ENCODE assay signal across 9 mouse cellular contexts in genomic region chr11:95648827-95649226, GRCm38 (mm10). TPM values are rescaled to one million over a fixed set of nuclear protein-coding genes. Genes with fewer than 3 reads are reported as not detected.
DNase-seq lines count a peak whose midpoint lies in the region; ATAC-seq and TF ChIP-seq lines count a peak whose summit lies in the region.
"Had no signal": no experiment of that assay in that cellular context is flagged by ENCODE, and none has a peak within 500 bp of the region (broad histone marks: within the 10 kb centered on the region; RNA-seq: fewer than 3 reads in every experiment).

No protein-coding gene starts in this region.

- peaks cover 4 to 19% of the 10 kb centered on the region in 2 experiments; a peak in 2 of 4 replicates for H3K4me1 ChIP-seq in ES-E14 (ENCODE audit: control insufficient read depth in 2 of 2, insufficient read depth in 2 of 2, low read length in 2 of 2, poor library complexity in 1 of 2)
- H3K4me1 ChIP-seq in bone marrow, adult 2 months (ENCODE audit: control insufficient read depth, insufficient read depth, low read length), result no peaks in the 10 kb centered on the region
- H3K4me1 ChIP-seq in embryonic fibroblast, embryonic 13.5 days (ENCODE audit: control insufficient read depth, insufficient read depth, low read length), result 0 out of 2 replicates have a peak, but pooled peaks cover 2% of the 10 kb centered on the region

- no peak overlapping the region for H3K27ac ChIP-seq in ES-E14 (ENCODE audit: insufficient read depth, low read depth, low read length, poor library complexity, severe bottlenecking)
- no peak overlapping the region for H3K27ac ChIP-seq in bone marrow, adult 2 months (ENCODE audit: control insufficient read depth, insufficient read depth, low read depth, low read length, poor library complexity)
- no peak overlapping the region for H3K27ac ChIP-seq in embryonic fibroblast, embryonic 13.5 days (ENCODE audit: insufficient read depth, low read length)
- H3K27ac ChIP-seq: liver, embryonic 15.5 days had no signal

- WGBS in bone marrow, adult 2 months, result 2% methylated on average over 4 of the region's 4 CpGs

- in situ Hi-C loops in ES-E14 (cut with MboI; ENCODE audit: low sequenced_read_pairs in 2 of 2, unreplicated experiment in 2 of 2), result no loop called here

- H3K9ac ChIP-seq in ES-E14 (ENCODE audit: insufficient read depth, low read depth, low read length, poor library complexity, severe bottlenecking), result no peak overlapping the region
- H3K9ac ChIP-seq: liver, embryonic 15.5 days had no signal

- peak; percentile 76 for DNase-seq in ES-E14 (ENCODE audit: low read depth, low spot score)
- DNase-seq in layer of hippocampus, adult 9-10 months (ENCODE audit: low spot score), result peak; percentile 78
- peak; percentile 72 for DNase-seq in lung, postnatal 25 days (ENCODE audit: low spot score)
- peak; percentile 40 for DNase-seq in spleen, adult 12 weeks (ENCODE audit: low spot score)

- H3K9me3 ChIP-seq in ES-E14 (ENCODE audit: control insufficient read depth, insufficient read depth, low read depth, low read length), result no peaks in the 10 kb centered on the region
- H3K9me3 ChIP-seq: liver, embryonic 15.5 days had no signal

- TF ChIP-seq CTCF in bone marrow, adult 2 months (IDR thresholded peaks at IDR 0.05; ENCODE audit: control insufficient read depth, insufficient read depth, low read length), result peak; percentile 93
- TF ChIP-seq CTCF in embryonic fibroblast, embryonic 13.5 days (IDR thresholded peaks at IDR 0.05; ENCODE audit: borderline replicate concordance, insufficient read depth, low read length), result peak; percentile 86

- TF ChIP-seq POLR2A in bone marrow, adult 2 months (IDR thresholded peaks at IDR 0.05; ENCODE audit: borderline replicate concordance, control insufficient read depth, low read depth, low read length), result no peak
- no peak for TF ChIP-seq POLR2A in embryonic fibroblast, embryonic 13.5 days (IDR thresholded peaks at IDR 0.05; ENCODE audit: low read depth, low read length)

- no peaks in the 10 kb centered on the region for H3K36me3 ChIP-seq in ES-E14 (ENCODE audit: control insufficient read depth, insufficient read depth, low read length, poor library complexity, severe bottlenecking)
- H3K36me3 ChIP-seq: liver, embryonic 15.5 days had no signal

- peak; percentile 59 to 70; a peak in 3 of 4 replicates for ATAC-seq in hematopoietic stem cell, adult 5-6 weeks (replicated peaks in 1 of 2; ENCODE audit: insufficient read depth in 1 of 2, low FRiP score in 2 of 2, low TSS enrichment in 1 of 2, low read depth in 1 of 2, poor library complexity in 2 of 2, severe bottlenecking in 2 of 2)
- no peak for ATAC-seq in inflammation-experienced regulatory T-cells, adult 6 months

- H3K4me3 ChIP-seq in ES-E14 (ENCODE audit: insufficient read depth in 1 of 2, low read depth in 1 of 2, low read length in 2 of 2, poor library complexity in 1 of 2, severe bottlenecking in 1 of 2), result no peak overlapping the region
- no peak overlapping the region for H3K4me3 ChIP-seq in bone marrow, adult 2 months (replicated peaks; ENCODE audit: control insufficient read depth, low read depth, low read length)
- H3K4me3 ChIP-seq in embryonic fibroblast, embryonic 13.5 days (ENCODE audit: insufficient read depth, low read length), result no peak overlapping the region
- H3K4me3 ChIP-seq: liver, embryonic 15.5 days had no signal

TF ChIP-seq in ES-E14, 5 proteins besides CTCF, POLR2A, EP300 and RAD21:
- TF ChIP-seq ZNF384 (IDR thresholded peaks at IDR 0.05; ENCODE audit: low read depth, low read length) (0 out of 2 replicates have a peak, but pooled peaks have one; percentile 11), MAFK (IDR thresholded peaks at IDR 0.05; ENCODE audit: insufficient read depth, low read depth, low read length) (no peak), ZC3H11A (IDR thresholded peaks at IDR 0.05; ENCODE audit: borderline replicate concordance, low read depth, low read length) (peak; percentile 84)

RNA-seq across cellular contexts. Expression of gene Phb, which starts 17.9 kb away (rescaled TPM):
- 693 and 831 TPM in 2 replicates for total RNA-seq in ES-E14 (2012; rRNA removed)
- polyA plus RNA-seq in bone marrow, adult 2 months (2011; ENCODE audit: insufficient read depth, insufficient read length, low replicate concordance, missing spikeins), result 26.2 and 95.5 TPM in 2 replicates
- 157 and 180 TPM in 2 replicates for polyA plus RNA-seq in embryonic fibroblast, embryonic 13.5 days (2011; ENCODE audit: insufficient read length, low read depth, missing spikeins)
- 76.0 and 90.7 TPM in 2 replicates for total RNA-seq in hematopoietic stem cell, adult 5-6 weeks (2017)
- polyA plus RNA-seq in inflammation-experienced regulatory T-cells, adult 6 months (2017; shearing (Covaris generic)), result 100 to 1,000 TPM; 114 to 161 (median 126) TPM
